Mouse (Mus musculus) telencephalon, adult 2 months (tissue): ENCODE data around the gene Ndufa8.

Experiments used
- DNase-seq: peaks from one replicate; pipeline ENCODE4 v3.0.0-alpha.2; 2011; ENCODE audit warnings: low read depth, low spot score

Ndufa8 gene

DNA sequence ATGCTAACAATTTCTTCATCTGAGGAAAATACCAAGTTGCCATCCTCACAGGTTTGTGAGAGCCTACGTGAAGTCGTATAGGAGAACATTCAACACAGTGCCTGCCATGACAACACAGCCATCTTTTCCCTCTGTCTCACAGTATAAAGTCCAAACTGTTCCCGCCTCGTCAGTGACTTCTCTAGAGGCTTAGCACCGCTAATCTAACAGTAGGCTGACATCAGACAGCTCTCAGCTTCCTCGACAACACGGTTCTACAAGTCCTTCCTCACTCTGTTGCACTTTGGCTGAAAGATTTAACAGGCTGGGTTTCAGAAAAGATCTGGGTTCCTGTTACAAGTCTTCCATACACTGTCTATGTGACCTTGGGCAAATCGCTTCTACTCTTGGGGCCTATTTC, 1.0 kb downstream of the Ndufa8 start:
- DNase-seq = no peak

- no peak for DNase-seq
These were observed 8.3 kb downstream of the Ndufa8 start for GRCm38 (mm10) chr2:36040872-36041271.

GRCm38 (mm10) chr2:36039297-36039985, 9.8 kb downstream of the Ndufa8 start:
- DNase-seq = no peak

GRCm38 (mm10) chr2:36035413-36036081, 13.7 kb downstream of the Ndufa8 start:
- DNase-seq = no peak

- no peak for DNase-seq
These were observed 14.3 kb downstream of the Ndufa8 start for GRCm38 (mm10) chr2:36034898-36035297.

- DNase-seq = no peak
These were observed 15.2 kb downstream of the Ndufa8 start for GRCm38 (mm10) chr2:36033966-36034365.

DNA sequence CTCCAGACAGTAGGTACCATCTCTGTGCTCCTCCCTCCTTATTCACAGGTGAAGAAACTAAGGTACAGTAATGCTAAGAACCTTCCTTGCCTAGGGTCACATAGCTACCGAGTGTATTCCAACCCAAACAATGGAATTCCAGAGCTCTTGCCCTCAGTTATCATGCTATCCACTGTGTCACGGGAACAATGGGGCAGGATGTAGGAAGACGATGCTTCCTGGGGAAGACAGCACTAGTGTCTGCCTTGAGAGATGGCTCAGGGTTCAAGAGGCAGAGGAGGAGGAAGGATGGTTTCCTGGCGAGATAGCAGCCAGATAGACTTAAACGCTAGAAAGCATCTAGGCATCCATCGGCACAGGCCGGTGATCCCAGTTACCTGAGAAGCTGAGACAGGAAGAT, 16.3 kb downstream of the Ndufa8 start:
- no peak for DNase-seq

DNA sequence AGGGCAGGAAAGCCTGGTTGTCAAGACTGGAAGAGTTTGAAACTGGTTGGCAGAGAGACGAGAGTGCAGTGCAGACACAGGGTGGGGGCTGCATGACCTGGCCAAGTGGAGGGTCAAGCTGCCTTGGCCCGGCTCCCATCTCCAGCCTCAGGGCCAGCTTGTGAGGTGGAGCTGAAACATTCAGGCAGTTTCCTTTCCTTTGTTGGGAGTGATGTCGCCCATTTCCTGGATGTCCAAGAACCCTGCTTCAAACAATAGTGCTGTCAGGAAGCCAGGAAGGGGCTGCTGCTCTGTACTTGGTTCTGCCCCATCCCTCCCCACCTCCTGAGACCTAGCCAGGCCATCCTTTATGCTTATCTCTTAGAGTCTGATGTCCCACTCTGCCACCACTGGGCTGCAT, 25.9 kb downstream of the Ndufa8 start:
- no peak for DNase-seq

GRCm38 (mm10) chr2:36021385-36022159, 27.6 kb downstream of the Ndufa8 start:
- DNase-seq = peak; percentile 78

- no peak for DNase-seq
These were observed 36.2 kb downstream of the Ndufa8 start for GRCm38 (mm10) chr2:36013010-36013409.

- no peak for DNase-seq
These were observed 37.8 kb downstream of the Ndufa8 start for GRCm38 (mm10) chr2:36011331-36011825.

DNA sequence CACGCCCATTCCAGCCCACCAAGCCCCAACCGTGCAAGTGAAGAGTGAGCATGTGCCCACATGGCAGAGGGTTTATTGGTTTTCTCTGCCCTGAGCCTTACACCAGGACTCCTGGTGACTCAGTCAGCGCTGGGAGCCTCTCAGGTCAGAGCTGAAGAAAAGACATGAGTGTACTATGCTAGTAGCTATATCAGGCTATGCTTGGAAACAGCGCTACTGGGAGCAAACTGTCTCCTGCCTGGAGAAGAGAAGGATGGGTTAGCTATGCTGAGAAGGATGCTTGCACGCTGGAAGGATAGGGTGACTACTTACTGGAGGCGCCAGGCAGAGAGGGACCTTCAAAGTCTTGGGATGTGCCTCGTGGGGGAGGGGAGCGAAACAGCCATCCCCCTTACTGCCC, 38.6 kb downstream of the Ndufa8 start:
- no peak for DNase-seq

DNA sequence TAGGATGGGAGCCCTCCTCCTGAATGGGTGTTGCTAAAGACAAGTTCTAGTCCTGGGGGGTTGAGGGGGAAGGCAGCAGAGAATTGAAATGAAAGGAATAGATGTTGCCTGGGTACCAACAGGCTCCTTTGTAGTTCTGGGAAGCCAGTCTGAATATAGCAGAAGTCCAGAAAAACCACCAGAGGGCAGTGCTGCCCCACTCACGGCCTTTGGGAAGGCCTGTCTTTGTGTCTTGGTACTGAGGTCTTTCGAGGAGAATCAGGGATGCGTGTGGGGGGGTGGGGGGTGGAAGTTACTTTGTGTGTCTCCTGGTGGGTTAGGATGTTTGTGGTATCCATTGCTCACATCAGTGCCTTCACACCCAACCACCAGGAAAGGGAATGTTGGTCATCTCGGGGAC, 39.8 kb downstream of the Ndufa8 start:
- no peak for DNase-seq

- no peak for DNase-seq
These were observed 41.1 kb downstream of the Ndufa8 start for GRCm38 (mm10) chr2:36008071-36008470.

DNA sequence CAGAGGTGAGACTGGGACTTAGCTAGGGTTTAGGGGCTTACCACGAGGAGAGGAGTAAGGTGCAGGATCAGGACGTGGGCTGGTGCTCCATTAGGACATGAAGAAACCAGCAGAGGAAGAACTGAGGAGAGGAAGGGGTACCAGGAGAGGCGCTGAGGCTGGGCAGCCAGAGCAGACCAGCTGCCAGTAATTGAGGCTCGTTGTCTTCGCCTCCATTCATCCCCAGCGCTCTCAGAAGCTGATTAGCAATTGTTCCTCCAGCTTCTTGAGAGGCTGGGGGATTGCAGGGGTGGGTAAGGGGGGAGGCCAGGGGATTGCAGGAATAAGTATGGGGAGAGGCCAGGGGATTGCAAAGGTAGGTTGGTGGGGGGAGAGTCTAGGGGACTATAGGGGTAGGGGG, 47.0 kb downstream of the Ndufa8 start:
- no peak for DNase-seq

GRCm38 (mm10) chr2:36000390-36000789, 48.8 kb downstream of the Ndufa8 start:
- DNase-seq = no peak

DNA sequence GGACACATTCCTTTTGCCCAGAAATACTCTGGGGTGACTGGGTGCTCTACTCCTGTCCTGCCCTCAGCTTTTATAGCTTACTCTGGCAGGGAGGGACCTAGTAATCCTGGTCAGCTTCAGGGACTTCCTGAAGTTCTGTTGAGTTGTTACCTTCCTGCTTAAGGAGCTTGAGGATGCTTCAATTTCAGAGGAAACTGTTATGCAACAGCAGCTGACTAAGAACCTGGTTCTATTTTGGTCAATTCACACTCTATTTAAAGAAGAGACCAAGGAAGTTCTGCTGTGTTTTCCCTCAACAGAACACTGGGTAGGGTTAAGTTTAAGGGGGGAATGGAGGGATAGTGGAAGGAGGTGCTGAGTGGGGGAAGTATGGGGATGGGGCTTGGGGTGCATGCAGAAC, 50.0 kb downstream of the Ndufa8 start:
- no peak for DNase-seq

DNA sequence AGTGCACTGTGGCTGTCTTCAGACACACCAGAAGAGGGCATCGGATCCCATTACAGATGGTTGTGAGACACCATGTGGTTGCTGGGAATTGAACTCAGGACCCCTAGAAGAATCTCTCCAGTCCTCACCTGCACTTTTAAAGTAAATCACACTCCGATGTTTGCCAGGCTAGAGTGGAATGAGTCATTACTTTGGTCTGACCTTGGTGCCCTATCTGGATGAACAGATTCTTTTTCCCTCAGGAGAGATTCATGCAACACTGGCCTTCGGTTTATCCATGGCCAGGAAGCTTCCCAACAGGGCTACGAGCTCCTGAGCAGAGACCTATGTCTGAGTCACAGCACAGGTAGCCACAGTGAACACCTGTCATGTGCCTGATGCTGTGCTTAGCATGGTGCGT, 50.8 kb downstream of the Ndufa8 start:
- no peak for DNase-seq

DNA sequence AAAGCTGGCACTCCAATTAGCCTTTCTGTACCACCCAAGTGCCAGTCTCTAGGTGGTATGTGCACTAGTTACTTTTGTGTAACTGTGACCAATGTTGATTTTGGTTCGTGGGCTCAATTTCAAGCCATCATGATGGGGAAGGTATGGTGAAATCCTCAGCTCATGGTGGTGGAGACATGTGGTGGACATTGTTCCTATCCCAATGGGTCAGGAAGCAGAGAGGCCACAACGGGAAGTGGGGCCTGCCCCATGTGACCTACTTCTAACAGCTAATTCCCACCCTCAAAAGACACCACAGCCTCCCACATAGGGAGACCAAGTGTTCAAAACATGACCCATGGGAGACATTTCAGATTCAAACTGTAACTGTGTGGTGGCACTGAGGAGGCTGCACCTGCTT, 52.5 kb downstream of the Ndufa8 start:
- DNase-seq = no peak

DNA sequence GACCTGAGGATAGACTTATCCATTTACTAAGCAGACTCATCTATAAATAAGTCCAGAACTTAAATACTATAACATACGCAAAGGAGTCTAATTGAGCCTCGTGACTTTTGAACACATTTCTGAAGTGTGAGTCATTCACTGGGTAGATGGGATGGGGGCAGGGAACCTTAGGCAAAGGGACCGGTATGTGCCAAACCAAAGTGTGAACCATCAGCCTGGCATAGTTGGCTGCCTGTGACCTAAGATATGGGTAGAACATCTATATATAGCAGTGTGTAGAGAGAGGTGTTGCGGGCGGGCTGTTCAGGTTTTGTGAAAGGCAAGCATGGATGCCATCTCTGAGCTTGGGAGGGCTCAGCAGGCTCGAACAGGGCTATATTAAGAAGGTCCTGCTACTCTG, 54.9 kb downstream of the Ndufa8 start:
- no peak for DNase-seq

- no peak for DNase-seq
These were observed 55.7 kb downstream of the Ndufa8 start for GRCm38 (mm10) chr2:35993481-35993880.

GRCm38 (mm10) chr2:35992259-35992658, 56.9 kb downstream of the Ndufa8 start:
- no peak for DNase-seq
